Mouse (Mus musculus) cortical plate, adult 2 months (tissue): ENCODE measurements around the gene Dscam.

ENCODE experiments used
- CTCF ChIP-seq: fragments of 200-500 bp; IDR thresholded peaks from 2 replicates; pipeline ENCODE4 v1.5.1; 2011; ENCODE audit warnings: mild to moderate bottlenecking, control low read depth, low read length; ENCODE audit not compliant: insufficient read depth; ENCODE audit errors: extremely low read depth
- POLR2A ChIP-seq: fragments of 200-500 bp; IDR thresholded peaks from 2 replicates; pipeline ENCODE4 v1.6.1; 2011; ENCODE audit warnings: mild to moderate bottlenecking, low read length, control low read depth; ENCODE audit not compliant: insufficient read depth; ENCODE audit errors: extremely low read depth

GRCm38 (mm10) chr16:96914495-96914894 lies 256.1 kb downstream of the Dscam start:
- TF ChIP-seq CTCF (no peak), POLR2A (no peak)
